Mouse (Mus musculus) liver, adult (tissue): ENCODE measurements around the gene Trem2.
"Not testable (repeated sequence)": the region's sequence is repeated elsewhere in the genome, so short reads cannot be mapped to it uniquely, and the experiment has no call there.

Experiments
- GATA4 ChIP-seq: IDR thresholded peaks from 2 replicates; pipeline ENCODE4 v1.6.1; 2014; ENCODE audit warnings: mild to moderate bottlenecking, low read length; ENCODE audit not compliant: insufficient replicate concordance

The Trem2 gene

DNA sequence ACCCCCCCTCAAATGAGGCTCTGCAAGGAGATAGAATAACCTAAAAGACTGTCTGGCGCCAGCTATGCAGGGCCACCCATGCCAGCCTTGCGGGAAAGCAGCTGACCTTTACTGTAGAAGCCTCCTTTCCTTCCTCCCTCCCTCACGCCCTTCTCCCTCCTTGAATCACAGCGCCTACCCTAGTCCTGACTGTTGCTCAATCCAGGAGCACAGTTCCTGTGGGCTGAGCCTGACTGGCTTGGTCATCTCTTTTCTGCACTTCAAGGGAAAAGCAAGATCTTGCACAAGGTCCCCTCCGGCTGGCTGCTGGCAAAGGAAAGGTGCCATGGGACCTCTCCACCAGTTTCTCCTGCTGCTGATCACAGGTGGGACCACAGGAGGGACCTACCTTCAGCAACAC lies at the start of gene Trem2:
Gene Trem2, plus strand, starts transcription at position 171 of the 400 bp plus-strand sequence.
- TF ChIP-seq GATA4: no peak

- no peak for TF ChIP-seq GATA4
Observed at GRCm38 (mm10) chr17:48299203-48299602, 47.0 kb upstream of the Trem2 start, which contains the start of gene Treml2. TSS of gene Treml2 (plus strand) at chr17:48299498.

DNA sequence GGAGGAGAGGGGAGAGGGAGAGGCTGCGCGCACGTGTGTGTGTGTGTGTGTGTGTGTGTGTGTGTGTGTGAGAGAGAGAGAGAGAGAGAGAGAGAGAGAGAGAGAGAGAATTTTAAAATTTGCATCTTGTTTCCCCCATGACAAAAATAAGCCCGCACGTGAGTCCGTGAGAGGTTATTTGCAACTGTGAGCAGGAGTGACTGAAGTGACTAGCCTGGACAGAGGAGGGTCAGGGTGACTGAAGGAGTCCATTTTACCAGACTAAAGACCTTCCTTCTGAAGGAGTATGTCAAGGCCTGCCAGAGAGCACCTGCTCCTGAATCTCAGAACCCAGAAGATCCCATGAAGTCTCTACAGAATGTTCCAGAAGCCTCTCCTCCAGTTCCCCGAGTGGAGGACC lies 46.4 kb upstream of the Trem2 start:
- no peak for TF ChIP-seq GATA4

- TF ChIP-seq GATA4: no peak
Observed at GRCm38 (mm10) chr17:48300199-48300598, 46.0 kb upstream of the Trem2 start.

DNA sequence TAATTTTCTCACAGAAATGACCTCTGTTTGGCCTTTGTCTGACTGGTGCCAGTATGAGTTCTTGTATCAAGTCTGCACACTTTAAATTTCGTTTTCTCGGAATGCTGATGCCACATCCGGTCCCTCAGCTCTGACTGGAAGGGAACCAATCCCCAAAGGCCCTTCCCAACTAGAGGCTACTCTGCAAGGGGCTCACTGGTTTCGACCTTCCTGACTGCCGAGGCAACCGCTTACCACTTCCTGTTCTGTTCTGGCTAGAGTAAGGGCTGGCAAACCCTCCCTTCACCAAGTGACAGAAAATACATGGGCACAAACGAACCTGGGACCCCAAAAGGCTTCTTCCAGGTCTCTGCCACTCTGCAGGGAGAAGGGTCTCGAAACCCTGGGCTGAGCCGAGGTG lies 45.3 kb upstream of the Trem2 start:
- TF ChIP-seq GATA4: no peak

DNA sequence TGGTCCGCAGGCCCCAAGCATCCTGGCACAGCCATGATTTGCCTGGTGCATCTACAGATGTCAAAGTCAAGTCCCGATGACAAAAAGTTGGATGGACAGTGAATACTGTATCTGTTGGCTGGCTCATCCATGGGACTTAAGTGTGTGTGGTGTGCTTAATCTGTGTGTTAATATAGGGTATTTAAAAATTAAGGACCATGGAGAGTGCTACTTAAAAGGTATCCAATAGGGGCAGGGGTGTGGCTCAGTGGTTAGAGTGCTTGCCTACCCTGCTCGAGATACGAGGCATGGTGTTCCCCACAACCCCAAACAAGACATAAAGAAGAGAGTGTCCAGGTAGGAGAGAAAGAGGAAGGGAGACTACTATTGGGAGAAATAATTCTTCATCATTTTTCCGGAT lies 44.4 kb upstream of the Trem2 start:
- TF ChIP-seq GATA4: no peak

- TF ChIP-seq GATA4: no peak
Observed at GRCm38 (mm10) chr17:48312124-48312523, 34.1 kb upstream of the Trem2 start.

GRCm38 (mm10) chr17:48315905-48316579 lies 30.2 kb upstream of the Trem2 start, which contains the start of gene B430306N03Rik:
TSS of gene B430306N03Rik (plus strand) at chr17:48316141.
- TF ChIP-seq GATA4: not testable (repeated sequence)

DNA sequence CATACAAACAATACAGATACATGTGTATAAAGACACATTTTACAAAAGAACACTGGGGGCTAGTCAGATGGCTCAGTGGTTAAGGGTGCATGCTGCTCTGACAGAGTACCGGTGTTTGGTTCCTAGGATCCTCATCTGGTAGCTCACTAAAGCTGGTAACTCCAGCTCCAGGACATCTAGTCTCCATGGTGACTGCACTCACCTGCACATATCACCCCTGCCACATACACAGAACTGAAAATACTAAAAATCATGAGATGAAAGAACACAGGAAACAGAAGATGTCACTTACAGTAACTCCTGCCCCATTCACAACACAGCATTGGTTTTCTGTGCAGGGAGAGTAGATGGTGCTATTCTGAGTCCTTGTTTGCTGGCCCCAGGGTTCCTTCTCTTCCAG lies 27.5 kb upstream of the Trem2 start:
- no peak for TF ChIP-seq GATA4

- no peak for TF ChIP-seq GATA4
Observed at GRCm38 (mm10) chr17:48321279-48321678, 24.9 kb upstream of the Trem2 start.

GRCm38 (mm10) chr17:48323236-48323635 lies 23.0 kb upstream of the Trem2 start:
- no peak for TF ChIP-seq GATA4

DNA sequence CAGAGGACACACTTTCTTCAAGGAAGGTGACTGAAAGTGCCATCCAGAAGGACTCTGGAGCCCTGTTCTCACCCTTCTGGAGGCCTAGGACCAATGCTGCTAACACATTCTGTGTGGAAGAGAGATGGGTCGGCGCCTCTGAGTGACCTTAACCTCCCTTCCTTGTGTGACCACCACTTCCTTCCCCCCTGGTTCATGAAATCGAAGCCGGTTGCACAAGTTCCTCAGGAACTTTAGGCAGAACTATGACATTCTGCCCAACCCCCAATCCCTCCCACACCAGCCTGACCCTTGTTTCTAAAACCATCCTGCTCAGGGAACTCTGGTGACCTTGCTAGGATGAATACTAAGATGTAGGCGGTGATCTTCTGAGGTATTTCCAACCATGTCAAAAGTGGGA lies 21.9 kb upstream of the Trem2 start:
- TF ChIP-seq GATA4: no peak

- no peak for TF ChIP-seq GATA4
Observed at GRCm38 (mm10) chr17:48325093-48325492, 21.1 kb upstream of the Trem2 start.

DNA sequence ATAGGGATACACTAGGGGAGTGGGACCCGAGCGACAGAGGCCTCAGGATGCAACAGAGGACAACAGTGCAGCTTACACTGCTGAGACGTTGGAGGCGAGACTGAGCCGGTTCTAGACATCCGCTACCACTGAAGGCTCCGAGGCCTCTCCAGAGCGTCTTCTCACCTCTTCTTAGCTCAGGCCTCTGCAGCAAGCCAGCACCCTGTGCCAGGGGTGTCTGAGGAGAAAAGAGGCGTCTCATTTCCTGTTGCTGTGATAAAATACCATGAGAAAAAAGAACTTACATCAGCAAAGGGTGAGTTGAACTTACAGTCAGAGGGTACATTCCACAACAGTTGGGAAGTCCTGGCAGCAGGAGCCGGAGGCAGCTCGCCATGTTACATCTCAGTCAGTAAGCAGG lies 20.6 kb upstream of the Trem2 start:
- no peak for TF ChIP-seq GATA4

DNA sequence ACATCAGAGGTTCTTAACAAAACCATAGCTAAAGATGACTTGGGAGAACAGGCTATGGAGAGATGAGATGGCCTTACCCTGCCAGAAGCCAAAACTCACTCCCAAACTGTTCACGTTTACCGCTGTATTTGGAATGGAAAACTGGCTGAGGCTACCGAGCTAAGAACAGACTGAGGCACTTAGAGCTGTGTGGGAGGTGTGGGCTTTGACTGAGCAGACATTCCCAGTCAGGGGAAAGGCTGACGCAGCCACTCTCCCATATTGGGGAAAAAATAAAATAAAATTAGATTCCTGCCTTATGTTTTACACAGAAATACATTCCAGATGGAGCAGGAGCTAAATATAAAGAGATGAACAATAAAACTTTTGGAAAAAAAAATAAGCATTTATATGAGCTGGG lies 19.5 kb upstream of the Trem2 start:
- no peak for TF ChIP-seq GATA4

DNA sequence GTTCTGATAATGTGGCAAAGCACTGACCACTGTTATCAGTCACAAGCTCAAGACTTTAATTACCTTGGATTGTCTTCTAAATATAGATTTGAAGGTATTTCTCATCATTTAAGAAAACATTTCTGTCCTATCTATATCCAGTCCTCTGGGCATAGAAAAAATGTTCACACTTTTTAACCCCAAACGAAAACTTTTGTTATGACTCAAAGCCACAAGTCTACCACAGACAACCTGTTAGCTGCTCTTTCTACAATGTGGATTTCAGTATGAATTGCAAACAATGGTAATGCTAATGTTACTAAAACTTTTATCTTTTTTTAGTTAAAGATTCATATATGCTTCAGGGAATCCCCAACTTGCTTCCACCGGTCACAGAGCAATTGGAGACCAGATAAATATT lies 13.7 kb upstream of the Trem2 start:
- TF ChIP-seq GATA4: no peak

GRCm38 (mm10) chr17:48334186-48334585 lies 12.0 kb upstream of the Trem2 start:
- no peak for TF ChIP-seq GATA4
